Mouse (Mus musculus) left cerebral cortex, adult 18-20 months (tissue): Measurements from ENCODE around the gene Tuba3a. TPM values are rescaled to one million over a fixed set of nuclear protein-coding genes. Genes with fewer than 3 reads are reported as not detected.

Source experiments
- DNase-seq, 2 experiments: peaks; one replicate each; pipeline ENCODE4 v3.0.0; 2021 to 2022; ENCODE audit warnings: low spot score in 2 of 2, mixed read lengths in 1 of 2
- long read RNA-seq, 2 experiments: library from polyadenylated mRNA; stranded (forward); transcript quantifications; one replicate each; pipeline ENCODE4 v2.0.0; 2021
- total RNA-seq, 2 experiments: library from RNA; stranded (reverse); gene quantifications; 2 replicates each; pipeline ENCODE4 v1.2.3; 2021

Tuba3a gene
- total RNA-seq: not detected
- long read RNA-seq, experiment 1: 0 reads
- long read RNA-seq, experiment 2: 0 reads

DNA sequence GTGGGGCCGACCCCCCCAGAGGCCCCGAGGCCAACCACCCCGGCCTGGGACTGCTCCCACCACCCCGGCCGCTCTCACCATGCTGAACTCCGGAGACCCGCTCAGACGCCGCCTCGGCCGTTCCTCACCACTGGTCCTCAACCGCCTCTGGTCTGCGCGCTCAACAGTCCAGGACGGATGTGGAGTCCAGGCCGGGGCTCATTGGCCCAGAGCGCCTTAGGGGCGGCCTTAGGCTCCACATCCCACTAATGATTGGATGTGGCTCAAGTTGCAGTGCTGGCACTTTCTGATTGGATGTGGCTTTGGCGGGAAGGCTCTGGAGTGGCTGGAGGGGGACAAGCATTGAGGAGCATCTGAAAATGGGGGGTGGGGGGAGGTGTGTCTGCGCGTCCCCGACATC is at the start of gene Tuba3a:
TSS of gene Tuba3a (minus strand) at position 153 of the 400 bp plus-strand sequence.
- no peak for DNase-seq

DNA sequence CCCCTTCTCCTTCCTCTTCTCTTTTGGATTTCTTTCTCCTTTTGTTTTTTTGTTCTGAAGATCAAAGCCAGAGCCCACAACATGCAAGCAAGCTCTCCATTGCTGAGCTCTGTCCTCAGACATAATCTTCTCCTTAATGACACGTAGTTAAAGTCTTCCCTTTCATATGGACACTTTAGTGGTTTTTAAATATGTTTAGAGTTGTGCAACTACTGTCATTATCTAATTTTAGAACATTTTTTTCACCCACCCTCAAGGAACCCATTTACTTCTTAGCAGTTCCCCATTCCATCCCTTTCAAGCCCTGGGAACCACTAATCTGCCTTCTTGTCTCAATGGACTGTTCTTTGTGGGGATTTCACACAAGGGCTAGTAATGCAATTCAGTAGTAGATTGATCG is 48.5 kb upstream of the Tuba3a start:
- DNase-seq: no peak

GRCm38 (mm10) chr6:125333112-125333899 is 47.5 kb upstream of the Tuba3a start:
- DNase-seq: no peak

DNA sequence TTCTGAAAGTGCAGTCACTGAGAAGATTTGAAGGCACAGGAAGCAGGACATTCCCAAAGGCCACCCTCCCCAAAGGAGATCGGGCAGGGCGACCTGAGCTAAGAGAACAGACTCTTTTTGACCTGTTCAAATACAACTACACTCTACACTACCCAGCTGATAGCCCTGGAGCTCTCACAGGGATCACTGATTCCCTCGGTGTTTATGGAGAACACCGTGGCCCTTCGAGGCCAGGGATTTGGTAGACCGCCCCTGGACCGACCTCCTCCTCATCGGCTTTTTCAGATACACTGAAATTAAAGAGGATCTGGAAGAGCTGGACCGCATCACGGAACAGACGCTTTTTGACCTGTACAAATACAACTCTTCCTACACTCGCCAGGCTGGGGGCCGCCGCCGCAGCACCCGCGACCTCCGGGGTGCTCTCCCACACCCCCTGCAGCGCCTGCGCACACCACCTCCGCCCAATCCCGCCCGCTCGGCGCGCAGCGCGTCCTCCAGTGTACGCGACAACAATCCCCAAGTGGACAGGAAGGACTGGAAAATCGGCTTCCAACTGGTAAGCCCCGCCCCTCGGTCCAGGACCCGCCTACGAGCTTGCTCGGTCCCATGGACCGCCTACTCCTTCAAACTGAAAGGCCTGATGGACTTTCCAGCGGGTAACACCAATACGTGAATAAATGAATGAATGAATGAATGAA is 44.9 kb upstream of the Tuba3a start:
- DNase-seq: peak; percentile 62 to 66

DNA sequence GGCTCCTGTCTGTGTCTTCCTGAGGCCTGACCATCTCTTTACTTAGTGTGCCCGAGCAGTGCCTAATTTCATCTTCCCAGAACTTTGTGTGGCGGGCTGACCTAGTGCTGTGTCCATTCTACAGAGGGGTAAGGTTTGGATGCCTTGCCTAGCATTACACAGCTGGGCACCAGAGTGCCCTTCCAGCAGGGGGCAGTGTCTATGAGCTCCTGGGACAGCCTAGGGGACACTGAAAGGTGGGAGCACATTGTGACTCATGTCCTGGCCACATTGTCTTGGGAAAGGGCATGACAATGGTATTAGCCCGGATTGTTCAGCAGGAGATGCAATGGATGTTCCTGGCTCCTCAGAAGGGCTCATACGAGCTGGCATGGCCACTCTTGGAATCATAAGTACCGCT is 42.4 kb upstream of the Tuba3a start:
- DNase-seq: no peak

GRCm38 (mm10) chr6:125325337-125325736 is 39.5 kb upstream of the Tuba3a start:
- no peak for DNase-seq

GRCm38 (mm10) chr6:125323547-125323946 is 37.7 kb upstream of the Tuba3a start:
- no peak for DNase-seq

DNA sequence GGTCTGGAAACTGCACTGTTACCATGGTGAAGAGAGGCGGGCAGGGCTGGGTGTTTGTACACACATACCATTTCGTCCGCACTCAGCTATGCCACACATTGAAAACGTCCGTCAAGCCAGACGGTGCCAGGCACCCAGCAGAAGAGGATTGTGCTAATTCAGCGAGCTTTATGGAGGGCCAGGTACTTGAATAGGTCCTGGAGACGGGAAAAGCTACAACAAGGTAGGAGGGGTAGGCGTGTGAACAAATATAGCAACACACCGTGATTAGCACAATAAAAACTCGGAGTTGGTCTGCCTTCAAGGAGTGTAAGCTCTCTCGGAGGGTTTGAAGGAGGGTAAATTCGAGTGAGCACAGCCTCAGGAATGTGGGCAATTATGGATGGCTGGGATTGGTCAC is 37.0 kb upstream of the Tuba3a start:
- no peak for DNase-seq

DNA sequence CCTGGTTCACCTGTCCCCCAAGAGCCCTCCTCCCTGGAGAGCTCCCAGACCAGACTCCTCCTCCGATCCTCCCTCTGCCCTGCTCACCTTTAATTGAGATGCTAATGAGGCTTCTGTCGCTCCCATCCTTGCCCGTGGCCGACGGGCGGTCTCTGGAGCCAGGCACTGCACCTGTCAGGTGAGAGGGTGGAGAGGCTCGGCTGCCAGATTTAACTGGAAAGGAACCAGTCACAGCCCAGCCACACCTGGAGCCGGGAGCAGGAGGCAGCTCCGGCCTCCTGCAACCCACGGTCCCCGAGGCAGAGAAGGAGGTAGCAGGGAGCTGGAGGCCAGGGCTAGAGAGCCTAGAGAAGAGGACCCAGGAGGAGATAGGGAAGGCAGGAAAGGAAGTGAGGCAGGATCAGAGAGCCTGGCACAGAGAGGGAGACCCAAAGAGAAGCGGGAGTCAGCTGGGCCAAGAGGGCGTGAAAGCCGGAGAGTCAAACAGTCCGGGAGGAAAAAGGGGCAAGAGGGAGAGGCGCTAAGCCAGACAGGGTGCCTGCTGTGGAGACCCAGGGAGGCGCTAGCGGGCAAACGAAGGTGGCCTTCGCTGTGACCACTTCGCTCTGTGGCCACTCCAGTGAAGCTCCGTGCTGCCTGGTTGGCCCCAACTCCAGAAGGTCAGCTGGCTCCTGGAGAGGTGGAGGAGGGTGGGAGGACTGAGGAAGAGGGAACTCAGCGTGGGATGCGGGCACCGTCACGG is 35.4 kb upstream of the Tuba3a start:
- no peak for DNase-seq

GRCm38 (mm10) chr6:125320323-125320722 is 34.5 kb upstream of the Tuba3a start, which contains the start of gene Scnn1a:
Gene Scnn1a, plus strand, starts transcription at chr6:125320659.
- no peak for DNase-seq

- no peak for DNase-seq
Observed at GRCm38 (mm10) chr6:125319919-125320296, 34.1 kb upstream of the Tuba3a start.

DNA sequence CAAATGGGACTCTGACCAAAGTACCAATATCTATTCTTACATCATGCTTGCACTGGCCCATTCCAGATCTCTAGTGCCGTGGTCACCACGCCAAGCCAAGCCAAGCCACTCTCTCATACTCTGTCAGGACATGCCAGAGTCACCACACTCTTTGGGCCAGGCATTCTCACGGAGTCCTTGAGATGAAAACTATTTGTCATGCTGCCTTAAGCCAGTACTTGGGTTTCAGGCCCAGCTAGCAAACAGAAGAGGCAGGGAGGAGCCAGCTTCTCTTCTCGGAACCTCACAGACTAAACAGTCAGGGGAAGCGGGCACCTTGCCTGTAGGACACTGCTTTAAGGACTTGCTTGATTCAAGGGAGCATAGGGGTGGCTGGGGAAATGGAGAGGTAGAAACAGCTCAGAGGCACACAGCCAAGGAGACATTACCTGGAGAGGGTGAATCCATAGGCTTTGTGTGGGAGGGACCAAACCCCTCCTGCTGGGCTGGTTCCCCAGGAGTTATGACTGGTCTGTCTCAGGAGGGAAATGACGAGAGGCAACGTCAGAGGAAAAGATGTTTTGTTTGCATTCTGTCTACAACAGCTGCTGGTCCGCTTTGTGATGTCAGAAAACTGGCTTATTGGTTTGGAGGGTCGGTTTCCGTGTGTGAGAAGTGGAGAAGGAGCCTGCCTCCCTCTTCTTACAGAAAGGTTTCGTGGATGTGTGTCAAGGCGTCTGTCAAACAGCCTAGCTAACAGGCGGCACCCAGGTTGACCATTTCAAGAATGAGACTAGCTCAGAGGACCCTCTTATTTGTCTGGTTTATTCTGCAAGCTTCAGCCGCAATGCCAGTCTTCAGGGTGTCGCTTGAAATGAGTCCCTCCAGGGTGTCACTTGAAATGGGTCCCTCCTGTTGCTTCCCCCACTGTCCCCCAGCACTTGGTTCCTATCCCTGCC is 33.4 kb upstream of the Tuba3a start:
- no peak for DNase-seq

DNA sequence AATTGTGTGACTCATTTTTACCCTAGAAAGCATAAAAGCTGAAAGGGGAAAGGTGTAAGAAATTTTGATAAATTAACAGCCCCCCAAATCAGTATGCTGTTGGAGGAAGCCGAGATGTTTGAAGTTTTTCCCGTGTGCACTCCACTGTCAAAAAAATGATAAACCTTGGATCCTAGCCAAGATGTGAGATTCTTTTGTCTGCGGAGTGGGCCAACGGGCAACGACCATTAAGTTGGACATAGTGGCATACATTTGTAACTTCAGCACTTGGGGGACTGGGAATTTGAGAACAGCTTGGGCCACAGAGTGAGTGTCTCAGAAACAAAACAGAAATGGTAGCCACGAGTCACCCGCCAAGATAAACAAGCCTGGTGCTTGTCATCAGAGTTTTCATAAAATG is 31.2 kb upstream of the Tuba3a start:
- DNase-seq: no peak

DNA sequence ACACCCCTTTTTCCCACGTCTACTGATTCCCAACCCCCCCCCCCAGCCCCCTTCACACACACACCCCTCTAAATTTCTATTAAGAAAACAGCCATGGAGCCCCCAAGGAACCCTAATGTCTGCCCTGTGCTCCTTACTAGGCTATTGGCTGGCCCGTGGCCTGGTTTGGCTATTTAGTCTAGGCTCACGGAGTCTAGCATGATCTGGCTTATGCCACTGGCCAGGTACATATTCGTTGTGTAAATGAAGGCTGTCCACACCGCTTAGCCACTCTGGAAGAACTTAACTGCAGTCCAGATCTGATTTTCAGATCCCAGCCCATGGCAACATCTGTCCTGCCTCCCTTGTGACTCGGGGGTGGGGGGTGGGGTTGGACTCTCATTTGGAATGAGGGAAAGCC is 28.9 kb upstream of the Tuba3a start:
- no peak for DNase-seq

DNA sequence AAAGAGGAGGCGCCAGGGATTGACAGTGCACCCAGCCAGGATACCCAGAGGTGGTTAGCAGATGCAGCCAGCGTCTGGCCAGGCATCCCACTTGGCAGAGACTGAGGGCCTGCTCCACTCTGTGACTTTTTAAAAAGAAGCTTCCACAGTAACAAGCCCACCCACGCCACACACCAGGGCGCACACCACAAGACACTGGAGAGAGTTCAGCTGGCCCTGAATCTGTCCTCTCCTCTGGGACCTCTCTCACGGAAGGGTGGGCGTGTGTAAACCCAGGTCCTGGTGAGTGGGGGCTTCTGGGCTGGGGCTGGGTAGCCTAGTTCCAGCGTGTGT is 28.4 kb upstream of the Tuba3a start:
- DNase-seq: no peak

- DNase-seq: peak; percentile 25 to 35
Observed at GRCm38 (mm10) chr6:125313546-125314230, 27.8 kb upstream of the Tuba3a start, which contains the start of gene Ltbr. Gene Ltbr, minus strand, starts transcription at chr6:125313885.

DNA sequence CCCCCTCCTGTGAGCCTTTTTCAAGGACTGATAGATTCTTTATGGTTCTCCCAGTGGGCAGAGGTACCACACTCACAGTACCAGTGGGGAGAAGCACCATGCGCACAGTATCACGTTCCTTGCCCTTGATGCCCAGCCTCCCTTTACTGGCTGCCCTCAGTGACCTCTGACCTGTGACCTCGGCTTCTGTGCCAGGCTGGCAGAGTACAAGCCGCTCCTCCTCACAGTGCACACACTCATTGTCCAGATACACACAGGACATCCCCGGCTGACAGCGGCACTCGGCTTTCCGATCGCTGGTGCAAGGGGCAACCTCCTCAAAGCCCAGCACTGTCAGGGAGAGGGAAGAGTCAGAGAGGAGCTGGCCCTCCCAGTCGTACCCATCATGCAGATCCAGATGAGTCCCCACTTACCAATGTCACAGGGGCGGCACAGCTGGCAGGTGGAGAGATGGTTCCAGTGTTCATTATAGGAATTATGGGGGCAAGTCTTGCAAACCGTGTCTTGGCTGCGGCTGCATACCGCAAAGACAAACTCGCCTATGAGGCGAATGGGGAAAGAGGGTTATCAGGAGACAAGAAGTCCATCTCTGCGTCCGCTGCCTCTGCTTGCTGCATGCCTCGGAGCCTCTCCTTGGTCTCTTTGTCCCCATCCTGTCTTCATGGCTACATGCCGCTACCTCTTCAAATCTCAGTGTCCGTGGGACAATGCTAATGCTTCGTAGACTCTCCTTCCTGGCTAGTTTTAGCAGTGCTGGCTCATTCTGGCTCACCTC is 26.9 kb upstream of the Tuba3a start:
- no peak for DNase-seq

DNA sequence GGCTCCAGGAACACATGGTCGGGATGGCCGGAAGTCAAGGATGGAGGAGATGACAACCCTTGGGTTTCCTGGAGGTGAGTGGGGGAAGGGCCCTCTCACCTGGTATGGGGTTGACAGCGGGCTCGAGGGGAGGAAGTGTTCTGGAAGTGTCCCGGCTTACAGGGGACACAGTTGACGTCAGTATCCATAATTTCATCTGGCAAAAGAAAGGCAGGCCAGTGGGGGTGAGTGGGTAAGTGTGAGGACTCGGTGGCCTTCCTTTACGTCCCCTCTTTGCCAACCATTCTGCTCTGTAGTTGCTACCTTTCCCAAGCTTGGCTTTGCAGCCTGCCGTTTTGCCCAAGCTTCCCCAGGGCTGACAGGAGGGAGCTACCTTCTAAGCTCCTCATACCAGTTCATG is 26.3 kb upstream of the Tuba3a start:
- no peak for DNase-seq

DNA sequence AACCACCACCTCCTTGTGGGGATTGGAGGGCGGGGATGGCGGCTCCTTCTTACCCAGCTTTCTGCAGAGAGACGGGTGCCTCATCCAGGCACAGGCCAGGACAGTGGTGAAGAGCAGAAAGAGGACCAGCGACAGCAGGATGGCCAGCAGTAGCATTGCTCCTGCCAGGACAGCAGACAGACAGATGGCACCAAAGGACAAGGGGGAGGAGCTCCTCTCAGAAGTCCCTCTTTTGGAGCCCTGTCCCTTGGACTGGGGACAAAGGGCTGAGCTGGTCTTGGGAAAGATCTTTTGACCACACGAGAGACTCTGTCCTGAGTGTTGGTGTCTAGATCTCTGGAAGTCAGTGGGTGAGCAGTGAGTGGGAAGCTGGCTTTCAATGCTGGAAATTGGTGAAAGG is 23.6 kb upstream of the Tuba3a start:
- DNase-seq: no peak
